Mouse (Mus musculus): ENCODE data around the gene Timm22. TPM values are rescaled to one million over a fixed set of nuclear protein-coding genes. Genes with fewer than 3 reads are reported as not detected.
A peak's percentile ranks its signal among the peaks of the same experiment; 100 is the strongest.

The Timm22 gene
- 10 to 100 TPM; 32.9 to 54.5 (median 39.9) TPM for total RNA-seq (2022)

- DNase-seq (ENCODE audit: low spot score): peak; percentile 99
These were observed at the start of gene Timm22 for GRCm38 (mm10) chr11:76406702-76407583. Timm22 (plus strand) TSS chr11:76406952.

GRCm38 (mm10) chr11:76357464-76357863, 49.3 kb upstream of the Timm22 start:
- peak; percentile 19 for DNase-seq (ENCODE audit: low spot score)

- DNase-seq (ENCODE audit: low spot score): peak; percentile 15
These were observed 48.0 kb upstream of the Timm22 start for GRCm38 (mm10) chr11:76358628-76359320.

- DNase-seq (ENCODE audit: low spot score): no peak
These were observed 46.5 kb upstream of the Timm22 start for GRCm38 (mm10) chr11:76360255-76360654.

GRCm38 (mm10) chr11:76361422-76361821, 45.3 kb upstream of the Timm22 start:
- no peak for DNase-seq (ENCODE audit: low spot score)

- no peak for DNase-seq (ENCODE audit: low spot score)
These were observed 43.6 kb upstream of the Timm22 start for GRCm38 (mm10) chr11:76363178-76363577.

GRCm38 (mm10) chr11:76363636-76364035, 43.1 kb upstream of the Timm22 start:
- DNase-seq (ENCODE audit: low spot score): peak; percentile 38

GRCm38 (mm10) chr11:76364038-76364437, 42.7 kb upstream of the Timm22 start:
- DNase-seq (ENCODE audit: low spot score): no peak

- DNase-seq (ENCODE audit: low spot score): no peak
These were observed 40.0 kb upstream of the Timm22 start for GRCm38 (mm10) chr11:76366720-76367119.

GRCm38 (mm10) chr11:76370491-76370890, 36.3 kb upstream of the Timm22 start:
- no peak for DNase-seq (ENCODE audit: low spot score)

- peak; percentile 24 for DNase-seq (ENCODE audit: low spot score)
These were observed 34.6 kb upstream of the Timm22 start for GRCm38 (mm10) chr11:76372120-76372519.

GRCm38 (mm10) chr11:76372534-76372933, 34.2 kb upstream of the Timm22 start:
- DNase-seq (ENCODE audit: low spot score): peak; percentile 25

- peak; percentile 48 for DNase-seq (ENCODE audit: low spot score)
These were observed 32.1 kb upstream of the Timm22 start for GRCm38 (mm10) chr11:76374491-76375185.

- no peak for DNase-seq (ENCODE audit: low spot score)
These were observed 30.3 kb upstream of the Timm22 start for GRCm38 (mm10) chr11:76376425-76376824.

GRCm38 (mm10) chr11:76379921-76380544, 26.7 kb upstream of the Timm22 start:
- DNase-seq (ENCODE audit: low spot score): peak; percentile 78

GRCm38 (mm10) chr11:76381201-76381885, 25.4 kb upstream of the Timm22 start:
- DNase-seq (ENCODE audit: low spot score): no peak

- DNase-seq (ENCODE audit: low spot score): no peak
These were observed 23.9 kb upstream of the Timm22 start for GRCm38 (mm10) chr11:76382711-76383324.

- no peak for DNase-seq (ENCODE audit: low spot score)
These were observed 22.4 kb upstream of the Timm22 start for GRCm38 (mm10) chr11:76384307-76384706.

- no peak for DNase-seq (ENCODE audit: low spot score)
These were observed 21.7 kb upstream of the Timm22 start for GRCm38 (mm10) chr11:76385017-76385416.

- DNase-seq (ENCODE audit: low spot score): no peak
These were observed 21.0 kb upstream of the Timm22 start for GRCm38 (mm10) chr11:76385746-76386145.

- DNase-seq (ENCODE audit: low spot score): no peak
These were observed 19.7 kb upstream of the Timm22 start for GRCm38 (mm10) chr11:76387097-76387496.

All from heart, adult 8-10 months (tissue).